Mouse (Mus musculus) intestine, embryonic 16.5 days (tissue): ENCODE data around the gene Commd3. TPM values are rescaled to one million over a fixed set of nuclear protein-coding genes. Genes with fewer than 3 reads are reported as not detected.
A peak's percentile ranks its signal among the peaks of the same experiment; 100 is the strongest.

Experiments used
- ATAC-seq: fragments of 200-750 bp; cut with Nextera tagmentation; 2 replicates; pipeline ENCODE4 v1.8.0; 2017; ENCODE audit warnings: moderate TSS enrichment, moderate library complexity
- H3K27ac ChIP-seq: fragments of 300-500 bp; sonication (generic); 2 replicates; pipeline ENCODE4 v1.5.1; 2014; ENCODE audit warnings: mild to moderate bottlenecking, low read length
- H3K27me3 ChIP-seq: fragments of 300-500 bp; sonication (generic); replicated peaks from 2 replicates; pipeline ENCODE4 v1.6.1; 2014; ENCODE audit warnings: low read length, control low read depth, mixed read lengths; ENCODE audit not compliant: control insufficient read depth, insufficient read depth
- H3K36me3 ChIP-seq: fragments of 300-500 bp; sonication (generic); 2 replicates; pipeline ENCODE4 v1.6.1; 2014; ENCODE audit warnings: low read length, control low read depth; ENCODE audit not compliant: control insufficient read depth, insufficient read depth
- H3K4me1 ChIP-seq: fragments of 300-500 bp; sonication (generic); 2 replicates; pipeline ENCODE4 v1.6.1; 2014; ENCODE audit warnings: low read length, control low read depth, mixed read lengths; ENCODE audit not compliant: control insufficient read depth, insufficient read depth
- H3K4me2 ChIP-seq: fragments of 300-500 bp; sonication (generic); 2 replicates; pipeline ENCODE4 v1.6.1; 2014; ENCODE audit warnings: low read depth, low read length, control low read depth
- H3K4me3 ChIP-seq: fragments of 300-500 bp; sonication (generic); 2 replicates; pipeline ENCODE4 v1.5.1; 2014; ENCODE audit warnings: mild to moderate bottlenecking, low read length
- H3K9ac ChIP-seq: fragments of 300-500 bp; sonication (generic); 2 replicates; pipeline ENCODE4 v1.6.1; 2014; ENCODE audit warnings: low read depth, low read length
- H3K9me3 ChIP-seq: fragments of 300-500 bp; sonication (generic); 2 replicates; pipeline ENCODE4 v1.6.1; 2016; ENCODE audit warnings: low read length, control low read depth; ENCODE audit not compliant: control insufficient read depth
- WGBS: fragments of 180-500 bp; shearing (Covaris S2); extraction: QIAGEN DNeasy Blood & Tissue Kit; methylation state at CpG from one replicate; pipeline ENCODE4 v1.1.7; 2014; 5-methylcytosine and 5-hydroxymethylcytosine counted together
- polyA plus RNA-seq: library from polyadenylated mRNA; unstranded; fragments of >200 nt; fragmentation: Nextera tagmentation; extraction: Ambion mirVana; gene quantifications from 2 replicates; pipeline ENCODE4 v1.2.1, GENCODE M21; 2015

Commd3 gene
- polyA plus RNA-seq, 1 experiment from 2014 or later, result 232 TPM

- Histone ChIP-seq H3K27ac (no peak overlapping the region), H3K9ac (no peak overlapping the region), H3K9me3 (no peaks in the 10 kb centered on the region), H3K4me3 (no peak overlapping the region), H3K36me3 (peaks cover 2% of the 10 kb centered on the region; the same call in 1 of the 2 replicates), H3K4me2 (no peak overlapping the region), H3K4me1 (peaks cover 10% of the 10 kb centered on the region), H3K27me3 (peaks cover 19% of the 10 kb centered on the region)
- 79% methylated on average over 5 of the region's 5 CpGs for WGBS
- no peak for ATAC-seq
Measured at GRCm38 (mm10) chr2:18684062-18684461, 11.9 kb downstream of the Commd3 start.

GRCm38 (mm10) chr2:18686386-18686785 lies 14.2 kb downstream of the Commd3 start:
- Histone ChIP-seq H3K9ac (no peak overlapping the region), H3K4me1 (peaks cover 18% of the 10 kb centered on the region), H3K4me2 (no peak overlapping the region), H3K9me3 (no peaks in the 10 kb centered on the region), H3K4me3 (no peak overlapping the region), H3K27ac (no peak overlapping the region), H3K36me3 (peaks cover 2% of the 10 kb centered on the region; the same call in 1 of the 2 replicates), H3K27me3 (peaks cover 36% of the 10 kb centered on the region)
- 74% methylated on average over 6 of the region's 6 CpGs for WGBS
- no peak for ATAC-seq

DNA sequence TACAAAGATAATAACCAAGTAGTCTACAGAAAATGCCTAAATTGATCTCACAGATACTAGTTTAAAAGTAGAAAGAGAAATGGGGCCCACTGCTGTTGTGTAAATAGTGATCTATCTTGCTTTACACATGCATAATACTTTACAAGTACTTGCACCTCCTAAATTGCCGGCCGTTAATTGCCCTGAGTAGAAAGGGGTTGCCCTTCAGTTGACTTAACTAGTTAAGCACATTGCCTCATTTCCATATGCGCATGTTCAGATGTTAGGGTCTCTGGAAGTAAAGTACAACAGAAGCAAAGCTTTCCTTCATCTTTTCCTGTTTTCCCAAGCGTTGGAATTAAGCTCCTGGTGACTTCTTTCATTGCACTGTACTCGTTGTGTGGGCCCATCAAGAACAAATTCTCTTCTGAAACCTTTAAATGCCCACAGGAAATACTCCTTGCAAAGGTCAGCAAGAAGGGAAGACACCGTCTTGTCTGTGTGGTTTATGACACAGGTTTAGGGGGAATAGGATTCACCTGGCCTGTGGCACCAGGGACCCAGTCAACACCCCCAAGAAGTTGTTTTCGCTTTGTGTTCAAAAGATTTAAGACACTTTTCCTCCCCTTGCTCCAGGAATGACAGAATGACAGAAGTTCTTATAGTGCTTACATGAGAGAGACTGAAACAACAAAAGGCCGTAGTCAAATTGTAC lies 14.8 kb downstream of the Commd3 start:
- H3K27me3 ChIP-seq, result peaks cover 38% of the 10 kb centered on the region
- H3K9me3 ChIP-seq, result no peaks in the 10 kb centered on the region
- no peak overlapping the region for H3K27ac ChIP-seq
- no peak overlapping the region for H3K4me3 ChIP-seq
- no peak overlapping the region for H3K9ac ChIP-seq
- no peak overlapping the region for H3K4me2 ChIP-seq
- peaks cover 18% of the 10 kb centered on the region for H3K4me1 ChIP-seq
- ATAC-seq, result no peak
- WGBS, result 62% methylated on average over 8 of the region's 8 CpGs
- H3K36me3 ChIP-seq, result peaks cover 2% of the 10 kb centered on the region; the same call in 1 of the 2 replicates

GRCm38 (mm10) chr2:18687671-18688170 lies 15.5 kb downstream of the Commd3 start:
- Histone ChIP-seq H3K27me3 (peaks cover 45% of the 10 kb centered on the region), H3K4me2 (no peak overlapping the region)
- ATAC-seq, result no peak

GRCm38 (mm10) chr2:18688286-18688685 lies 16.1 kb downstream of the Commd3 start:
- no peak overlapping the region for H3K9ac ChIP-seq
- H3K4me2 ChIP-seq, result peak overlapping the region; percentile 88; the same call in 1 of the 2 replicates
- H3K36me3 ChIP-seq, result peaks cover 2% of the 10 kb centered on the region; the same call in 1 of the 2 replicates
- peaks cover 48% of the 10 kb centered on the region for H3K27me3 ChIP-seq
- WGBS, result 6% methylated on average over 6 of the region's 6 CpGs
- no peak for ATAC-seq
- no peak overlapping the region for H3K27ac ChIP-seq
- peak overlapping the region; percentile 55 for H3K4me3 ChIP-seq
- H3K4me1 ChIP-seq, result peaks cover 18% of the 10 kb centered on the region
- no peaks in the 10 kb centered on the region for H3K9me3 ChIP-seq

More at GRCm38 (mm10) chr2:18687671-18688170, 15.5 kb downstream of the Commd3 start:
- H3K9ac ChIP-seq, result no peak overlapping the region
- no peak overlapping the region for H3K27ac ChIP-seq
- WGBS, result 13% methylated on average over 9 of the region's 9 CpGs
- no peaks in the 10 kb centered on the region for H3K9me3 ChIP-seq
- H3K4me1 ChIP-seq, result peaks cover 18% of the 10 kb centered on the region
- no peak overlapping the region for H3K4me3 ChIP-seq
- H3K36me3 ChIP-seq, result peaks cover 2% of the 10 kb centered on the region; the same call in 1 of the 2 replicates

DNA sequence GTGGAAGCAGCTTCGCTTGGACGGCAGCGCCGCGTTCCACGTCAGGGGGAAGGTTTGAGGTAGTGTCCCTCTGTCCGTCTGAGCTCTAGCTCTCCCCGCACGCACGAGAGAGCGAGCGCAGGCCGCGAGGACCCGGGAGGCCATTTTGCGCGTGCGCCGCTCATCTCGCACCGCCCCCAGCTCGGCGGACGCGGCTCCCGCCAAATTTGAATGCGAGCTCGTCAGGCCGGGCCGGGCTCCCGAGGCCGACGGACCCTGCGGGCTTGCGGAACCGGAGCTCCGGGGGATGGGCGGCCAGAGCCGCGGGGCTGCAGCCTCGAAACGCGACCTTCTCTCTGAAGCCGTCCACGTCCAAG lies 16.5 kb downstream of the Commd3 start:
- peak overlapping the region; percentile 88 for H3K4me2 ChIP-seq
- peak; percentile 39 for ATAC-seq
- 1% methylated on average over 45 of the region's 45 CpGs for WGBS
- peaks cover 2% of the 10 kb centered on the region; the same call in 1 of the 2 replicates for H3K36me3 ChIP-seq
- H3K4me1 ChIP-seq, result peaks cover 18% of the 10 kb centered on the region
- no peak overlapping the region for H3K9ac ChIP-seq
- peak overlapping the region; percentile 55 for H3K4me3 ChIP-seq
- peaks cover 48% of the 10 kb centered on the region for H3K27me3 ChIP-seq
- H3K9me3 ChIP-seq, result no peaks in the 10 kb centered on the region
- H3K27ac ChIP-seq, result no peak overlapping the region

GRCm38 (mm10) chr2:18689064-18689921 lies 17.1 kb downstream of the Commd3 start:
- H3K27me3 ChIP-seq, result peaks cover 48% of the 10 kb centered on the region
- 1% methylated on average over 51 of the region's 51 CpGs for WGBS
- H3K36me3 ChIP-seq, result no peaks in the 10 kb centered on the region
- peak overlapping the region; percentile 55 for H3K4me3 ChIP-seq
- H3K27ac ChIP-seq, result no peak overlapping the region
- H3K9ac ChIP-seq, result peak overlapping the region; percentile 54
- no peaks in the 10 kb centered on the region for H3K9me3 ChIP-seq
- H3K4me2 ChIP-seq, result peak overlapping the region; percentile 88
- peaks cover 18% of the 10 kb centered on the region for H3K4me1 ChIP-seq
- ATAC-seq, result peak; percentile 31

GRCm38 (mm10) chr2:18690055-18690691 lies 18.0 kb downstream of the Commd3 start:
- Histone ChIP-seq H3K27ac (no peak overlapping the region), H3K9ac (peak overlapping the region; percentile 54), H3K4me1 (peaks cover 24% of the 10 kb centered on the region), H3K27me3 (peaks cover 54% of the 10 kb centered on the region), H3K4me2 (peak overlapping the region; percentile 88), H3K36me3 (no peaks in the 10 kb centered on the region), H3K4me3 (peak overlapping the region; percentile 55), H3K9me3 (no peaks in the 10 kb centered on the region)
- under 1% methylated on average over 55 of the region's 58 CpGs for WGBS
- peak; percentile 13; the same call in 1 of the 2 replicates for ATAC-seq

- Histone ChIP-seq H3K4me3 (peak overlapping the region; percentile 55), H3K9ac (no peak overlapping the region), H3K9me3 (no peaks in the 10 kb centered on the region), H3K4me1 (peaks cover 24% of the 10 kb centered on the region), H3K4me2 (no peak overlapping the region), H3K36me3 (no peaks in the 10 kb centered on the region), H3K27me3 (peaks cover 56% of the 10 kb centered on the region), H3K27ac (no peak overlapping the region)
- ATAC-seq, result no peak
- WGBS, result 3% methylated on average over 9 of the region's 9 CpGs
Measured at GRCm38 (mm10) chr2:18690756-18691155, 18.6 kb downstream of the Commd3 start.
